Mouse (Mus musculus) central nervous system, embryonic 11.5 days (tissue): ENCODE measurements around the gene Foxe1. TPM values are rescaled to one million over a fixed set of nuclear protein-coding genes. Genes with fewer than 3 reads are reported as not detected.

ENCODE experiments used
- polyA plus RNA-seq: library from polyadenylated mRNA; depleted of rRNA; stranded (reverse); fragments of >200 nt; gene quantifications from 2 replicates; pipeline ENCODE4 v1.2.3, GENCODE M21; 2012; rRNA removed

Foxe1 gene
- 0.02 and 0.50 TPM in 2 replicates for polyA plus RNA-seq

GRCm38 (mm10) chr4:46343596-46344260 is at the start of gene Foxe1:
Gene Foxe1, plus strand, starts transcription at chr4:46343609.

DNA sequence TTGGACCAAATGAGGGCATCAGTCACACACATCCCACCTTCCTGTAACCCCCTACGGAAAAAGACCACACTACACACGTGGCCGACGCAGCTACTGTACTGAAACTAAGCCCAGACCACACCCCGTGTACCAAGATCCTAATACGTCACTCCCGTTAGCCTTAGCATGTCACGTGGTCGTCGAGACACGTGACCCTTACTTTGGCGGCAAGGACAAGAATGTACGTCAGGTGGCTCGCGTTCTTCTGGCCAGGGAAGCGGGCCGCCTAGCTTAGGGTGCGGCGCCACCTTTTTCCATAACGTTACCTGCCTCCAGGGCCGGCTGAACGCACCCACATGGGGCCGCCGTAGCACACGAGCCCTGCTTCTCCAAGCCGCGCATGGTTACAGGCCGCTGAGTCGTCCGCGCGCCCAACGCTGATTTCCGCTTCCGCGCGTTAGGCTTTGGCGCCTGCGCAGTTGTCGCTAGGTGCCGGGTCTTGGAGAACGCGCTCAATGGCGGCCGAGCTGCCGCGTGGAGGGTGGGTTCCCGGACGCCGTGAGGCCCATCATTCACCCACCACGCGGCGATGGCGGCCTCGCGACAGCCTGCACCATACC is 45.7 kb downstream of the Foxe1 start, which contains the start of gene Trmo:
Gene Trmo, minus strand, starts transcription at position 425 of the 599 bp plus-strand sequence.

Other genes starting within 250 kb of the Foxe1 start
- 128 and 174 TPM in 2 replicates for gene Ncbp1, start 205.0 kb upstream of the Foxe1 start, polyA plus RNA-seq
- 27.8 and 38.9 TPM in 2 replicates for gene Tstd2, start 204.9 kb upstream of the Foxe1 start, polyA plus RNA-seq
- gene Xpa, start 147.3 kb upstream of the Foxe1 start, polyA plus RNA-seq, result 31.9 and 32.0 TPM in 2 replicates
- 9.2 and 11.3 TPM in 2 replicates for gene Trmo, start 45.8 kb downstream of the Foxe1 start, polyA plus RNA-seq
- 19.1 and 21.8 TPM in 2 replicates for gene Hemgn, start 69.9 kb downstream of the Foxe1 start, polyA plus RNA-seq
- gene Anp32b, start 107.3 kb downstream of the Foxe1 start, polyA plus RNA-seq, result 216 and 731 TPM in 2 replicates
- gene Nans, start 145.6 kb downstream of the Foxe1 start, polyA plus RNA-seq, result 50.2 and 73.0 TPM in 2 replicates
- 0.80 and 0.93 TPM in 2 replicates for gene Trim14, start 192.5 kb downstream of the Foxe1 start, polyA plus RNA-seq